Mouse (Mus musculus) megakaryocyte-erythroid progenitor cell, adult 5-6 weeks (primary cell): ENCODE results near the gene Arhgap1. TPM values are rescaled to one million over a fixed set of nuclear protein-coding genes. Genes with fewer than 3 reads are reported as not detected.
A peak's percentile ranks its signal among the peaks of the same experiment; 100 is the strongest.
"Not testable (repeated sequence)": the region's sequence is repeated elsewhere in the genome, so short reads cannot be mapped to it uniquely, and the experiment has no call there.

Experiments
- ATAC-seq: replicated peaks from 2 replicates; pipeline ENCODE4 v1.8.0; 2016; ENCODE audit warnings: mild to moderate bottlenecking, inconsistent platforms; ENCODE audit not compliant: severe bottlenecking, poor library complexity, low FRiP score, low TSS enrichment
- total RNA-seq, 2 experiments: library from RNA; stranded (forward) in 1 of 2; stranded (reverse) in 1 of 2; fragments of 200-1000, 215-1000 nt in 1 of 2; fragments of >200 nt in 1 of 2; fragmentation: Nextera tagmentation in 1 of 2; gene quantifications; 2 replicates each; pipeline ENCODE4 v1.2.3; 2014 to 2017

Gene Arhgap1
- total RNA-seq (2014; fragmentation: Nextera tagmentation) (42.7 and 48.6 TPM in 2 replicates), total RNA-seq (2017) (25.8 and 38.7 TPM in 2 replicates)

DNA sequence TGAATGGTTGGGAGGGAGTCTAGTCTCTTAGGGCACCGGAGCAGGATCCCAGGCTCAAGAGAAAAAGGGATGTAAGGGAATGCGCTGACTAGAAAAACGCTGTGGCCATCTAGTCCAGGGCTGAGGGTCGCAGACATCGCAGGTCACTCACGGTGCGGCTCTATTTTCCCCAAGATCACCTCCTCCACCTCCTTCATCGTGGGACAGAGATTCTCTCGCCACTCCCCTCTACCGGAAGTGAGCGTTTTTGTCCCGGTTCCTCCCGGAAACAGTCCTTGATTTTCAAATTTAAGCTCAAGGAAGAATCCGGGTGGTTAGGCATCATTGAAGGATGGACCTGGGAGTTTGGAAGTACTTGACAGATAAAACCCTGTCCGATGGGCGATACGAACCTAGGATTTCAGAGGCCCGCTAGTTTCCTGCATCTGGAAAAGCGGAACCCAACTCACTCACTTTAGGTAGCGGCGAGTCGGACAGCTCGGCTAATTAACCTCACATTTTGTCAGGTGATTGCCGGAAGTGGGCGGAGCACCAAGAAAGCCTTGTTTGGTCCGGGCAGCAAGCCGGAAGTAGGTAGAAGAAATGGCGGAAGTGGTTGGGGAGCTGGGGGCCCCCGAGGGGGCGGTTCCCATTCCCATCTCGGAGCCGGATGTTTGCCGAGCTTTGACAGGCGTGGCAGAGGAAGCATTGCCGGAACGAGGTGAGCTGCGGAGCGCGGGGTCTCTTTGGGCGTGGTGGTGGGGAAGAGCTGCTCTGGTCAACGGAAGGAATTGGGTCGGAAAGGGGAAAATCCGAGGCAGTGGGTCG is at the start of gene Arhgap1, which contains the start of gene Zfp408:
Arhgap1 (plus strand) TSS at position 308 of the 807 bp plus-strand sequence.
Zfp408 (minus strand) TSS at position 239 of the 807 bp plus-strand sequence.
- ATAC-seq, result peak; percentile 90

DNA sequence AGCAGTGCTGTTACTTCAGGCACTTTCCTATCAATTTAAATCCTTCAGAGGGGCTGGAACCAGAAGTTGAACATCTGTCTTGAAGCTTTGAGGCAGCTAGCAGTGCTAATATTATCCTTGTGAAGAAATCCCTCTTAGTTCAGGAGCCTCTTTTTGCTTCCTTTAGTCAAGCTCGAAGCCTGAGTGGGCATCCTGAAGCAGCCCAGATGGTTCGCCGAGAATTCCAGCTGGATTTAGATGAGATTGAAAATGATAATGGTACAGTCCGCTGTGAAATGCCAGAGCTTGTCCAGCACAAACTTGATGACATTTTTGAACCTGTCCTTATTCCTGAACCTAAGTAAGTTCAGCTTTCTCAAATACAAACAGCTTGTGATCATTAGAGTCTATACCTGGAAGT is 49.2 kb upstream of the Arhgap1 start:
- no peak for ATAC-seq

DNA sequence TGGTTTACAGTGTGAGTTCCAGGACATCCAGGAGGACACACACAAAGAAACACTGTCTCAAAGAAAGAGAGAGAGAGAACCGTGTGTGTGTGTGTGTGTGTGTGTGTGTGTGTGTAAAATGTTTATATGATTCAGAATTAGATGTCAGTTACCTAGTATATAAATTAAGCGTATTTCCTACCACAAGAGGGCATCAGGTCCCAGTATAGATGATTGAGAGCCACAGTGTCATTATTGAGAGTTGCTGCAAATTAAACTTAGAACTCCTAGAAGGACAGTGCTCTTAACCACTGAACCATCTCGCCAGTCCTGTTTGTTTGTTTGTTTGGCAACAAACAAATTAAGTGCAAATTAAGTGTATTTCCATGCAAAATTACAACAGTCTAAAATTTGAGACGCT is 47.3 kb upstream of the Arhgap1 start:
- ATAC-seq, result no peak

DNA sequence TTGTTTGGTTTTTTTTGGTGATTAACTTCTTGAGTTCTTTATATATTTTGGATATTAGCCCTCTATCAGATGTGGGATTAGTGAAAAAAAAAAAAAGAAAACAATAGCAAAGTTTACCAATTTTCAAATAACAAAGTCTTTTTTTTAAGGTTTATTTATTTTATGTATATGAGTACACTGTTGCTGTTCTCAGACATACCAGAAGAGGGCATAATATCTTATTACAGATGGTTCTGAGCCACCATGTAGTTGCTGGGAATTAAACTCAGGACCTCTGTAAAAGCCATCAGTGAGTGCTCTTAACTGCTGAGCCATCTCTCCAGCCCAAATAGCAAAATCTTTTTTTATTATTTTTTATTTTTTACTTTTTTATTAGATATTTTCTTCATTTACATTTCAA is 40.3 kb upstream of the Arhgap1 start:
- not testable (repeated sequence) for ATAC-seq

DNA sequence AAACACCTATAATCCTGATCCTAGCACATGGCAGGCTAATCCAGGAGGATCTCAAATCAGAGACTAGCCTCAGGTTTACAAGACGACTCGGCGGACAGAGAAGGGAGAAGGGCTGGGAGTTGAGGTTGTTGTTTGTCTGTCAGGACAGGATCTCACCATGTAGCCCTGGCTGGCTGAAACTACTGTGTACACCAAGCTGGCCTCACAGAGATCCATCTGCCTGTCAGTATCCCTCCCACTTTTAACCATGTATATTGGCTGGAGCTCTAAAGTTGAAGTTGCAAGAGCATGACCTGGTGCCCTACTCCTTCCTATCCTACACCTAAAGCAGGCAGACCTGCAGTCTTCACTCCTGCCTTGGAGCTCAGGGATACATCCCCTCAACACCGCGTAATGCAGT is 27.3 kb upstream of the Arhgap1 start:
- ATAC-seq, result no peak

DNA sequence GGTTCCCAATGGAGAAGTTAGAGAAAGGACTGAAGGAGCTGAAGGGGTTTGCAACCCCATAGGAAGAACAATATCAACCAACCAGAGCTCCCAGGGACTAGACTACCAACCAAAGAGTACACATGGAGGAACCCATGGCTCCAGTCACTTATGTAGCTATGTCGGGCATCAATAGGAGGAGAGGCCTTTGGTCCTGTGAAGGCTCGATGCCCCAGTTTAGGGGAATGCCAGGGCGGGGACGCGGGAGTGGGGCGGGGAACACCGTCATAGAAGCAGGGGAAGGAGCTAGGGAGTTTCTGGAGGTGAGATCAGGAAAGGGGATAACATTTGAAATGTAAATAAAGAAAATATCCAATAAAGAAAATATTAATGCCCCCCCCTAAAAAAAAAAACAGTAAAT is 26.3 kb upstream of the Arhgap1 start:
- ATAC-seq, result not testable (repeated sequence)

DNA sequence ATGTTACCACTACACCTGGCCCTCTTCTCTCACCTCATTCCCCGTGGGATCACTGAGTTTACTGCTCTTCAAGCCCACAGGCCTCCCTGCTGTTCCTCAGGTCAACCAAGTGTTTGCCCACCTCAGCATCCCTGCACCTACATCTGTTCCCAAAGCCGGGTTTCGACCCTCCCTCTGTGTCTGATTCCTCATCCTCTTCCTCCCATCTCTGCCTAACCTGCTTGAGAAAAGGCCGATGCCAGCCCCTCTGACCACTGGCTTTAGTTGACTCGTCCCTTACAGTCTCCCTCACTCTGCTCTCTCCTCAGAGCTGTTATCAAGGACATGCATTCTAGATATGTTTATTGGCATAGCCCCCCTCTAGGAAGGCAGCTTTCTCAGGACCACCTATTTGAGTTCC is 22.2 kb upstream of the Arhgap1 start:
- ATAC-seq, result no peak

DNA sequence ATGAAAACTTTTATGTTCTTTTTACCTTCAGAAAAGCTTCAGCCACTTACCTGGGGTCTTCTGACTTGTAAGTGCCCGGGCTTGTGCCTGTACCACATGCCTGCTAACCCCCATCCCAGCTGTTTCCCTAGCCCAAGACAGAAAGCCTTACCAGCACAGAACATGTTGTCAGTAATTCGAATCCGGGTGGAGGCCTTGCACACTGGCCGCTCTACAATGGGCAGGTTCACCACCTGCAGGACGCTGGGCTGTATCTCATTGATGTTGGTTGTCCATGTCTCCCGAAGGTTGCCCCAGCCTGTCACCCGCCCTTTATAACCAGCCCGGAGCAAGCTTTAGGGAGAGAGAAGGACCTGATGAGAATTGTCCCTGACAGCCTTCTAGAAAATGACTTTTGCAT is 21.5 kb upstream of the Arhgap1 start:
- no peak for ATAC-seq

DNA sequence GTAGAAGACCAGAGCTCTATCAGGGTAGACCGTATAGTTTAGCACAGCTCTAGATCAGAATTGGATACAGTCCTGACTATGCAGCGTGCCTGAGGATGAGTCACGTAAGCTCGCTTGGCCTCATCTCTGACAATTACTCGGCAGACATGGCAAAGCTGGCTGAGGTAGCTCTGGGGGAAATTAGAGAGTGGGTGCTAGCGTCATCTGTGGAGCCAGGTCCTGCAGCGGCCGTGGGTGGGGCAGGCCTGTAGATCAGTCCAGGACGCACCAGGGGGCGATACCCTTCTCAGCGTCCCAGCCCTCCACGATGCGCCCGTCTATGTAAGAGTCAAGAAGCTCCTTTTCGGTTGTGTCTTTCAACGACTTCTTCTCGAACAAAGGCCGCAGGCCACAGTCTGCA is 20.0 kb upstream of the Arhgap1 start:
- ATAC-seq, result no peak

DNA sequence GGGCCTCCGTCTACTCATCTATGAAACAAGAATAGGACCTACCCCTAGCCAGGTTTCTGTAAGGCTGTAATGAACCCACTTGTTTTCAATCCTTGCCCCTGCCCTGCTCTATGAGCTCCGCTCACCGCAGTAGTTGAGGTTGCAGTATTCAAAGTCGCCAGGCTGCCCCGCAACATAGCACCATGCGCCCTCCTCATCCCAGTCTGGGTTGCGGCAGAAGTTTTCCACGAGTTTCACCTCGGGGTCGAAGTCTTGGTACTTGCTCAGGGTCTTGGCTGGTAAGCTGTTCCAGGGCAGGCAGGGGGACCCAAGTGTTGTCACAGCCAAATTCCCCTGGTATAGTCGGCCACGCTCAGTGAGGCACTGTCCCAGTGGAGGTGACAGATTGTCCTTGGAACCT is 19.3 kb upstream of the Arhgap1 start:
- no peak for ATAC-seq

DNA sequence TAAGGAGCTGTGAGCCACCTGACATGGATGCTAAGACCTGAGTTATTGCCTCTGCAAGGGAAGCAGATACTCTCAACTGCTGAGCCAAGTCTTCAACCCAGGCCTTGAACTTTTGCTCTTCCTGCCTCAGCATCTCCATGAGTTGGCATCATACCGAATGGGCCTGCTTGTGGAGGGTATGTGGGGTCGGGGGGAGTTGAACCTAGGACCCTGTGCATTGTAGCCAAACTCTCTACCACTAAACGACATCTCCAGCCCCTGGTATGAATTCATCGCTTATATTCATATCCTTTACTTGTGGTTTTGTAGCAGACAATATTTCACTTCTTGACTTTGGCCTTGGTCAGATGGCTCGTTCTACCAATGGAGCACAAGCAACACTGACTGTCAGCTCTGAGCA is 17.8 kb upstream of the Arhgap1 start:
- ATAC-seq, result no peak

DNA sequence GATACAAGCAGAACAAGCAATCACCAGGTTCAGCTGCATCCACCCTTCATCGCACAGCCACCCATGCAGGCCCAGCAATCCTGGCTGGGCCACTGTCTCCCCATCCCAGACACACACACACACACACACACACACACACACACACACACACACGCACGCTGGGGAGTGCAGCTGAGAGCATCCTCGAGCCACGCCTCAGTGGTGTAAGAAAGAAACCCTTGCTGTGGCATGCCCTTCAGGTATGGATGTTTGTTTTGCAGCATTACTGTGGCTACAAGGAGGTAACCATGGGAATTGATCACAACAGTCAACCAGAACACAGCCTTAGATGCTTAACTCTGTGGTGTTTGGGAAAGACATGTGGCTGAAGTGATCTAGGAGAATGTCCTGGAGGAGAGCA is 17.3 kb upstream of the Arhgap1 start:
- ATAC-seq, result no peak

DNA sequence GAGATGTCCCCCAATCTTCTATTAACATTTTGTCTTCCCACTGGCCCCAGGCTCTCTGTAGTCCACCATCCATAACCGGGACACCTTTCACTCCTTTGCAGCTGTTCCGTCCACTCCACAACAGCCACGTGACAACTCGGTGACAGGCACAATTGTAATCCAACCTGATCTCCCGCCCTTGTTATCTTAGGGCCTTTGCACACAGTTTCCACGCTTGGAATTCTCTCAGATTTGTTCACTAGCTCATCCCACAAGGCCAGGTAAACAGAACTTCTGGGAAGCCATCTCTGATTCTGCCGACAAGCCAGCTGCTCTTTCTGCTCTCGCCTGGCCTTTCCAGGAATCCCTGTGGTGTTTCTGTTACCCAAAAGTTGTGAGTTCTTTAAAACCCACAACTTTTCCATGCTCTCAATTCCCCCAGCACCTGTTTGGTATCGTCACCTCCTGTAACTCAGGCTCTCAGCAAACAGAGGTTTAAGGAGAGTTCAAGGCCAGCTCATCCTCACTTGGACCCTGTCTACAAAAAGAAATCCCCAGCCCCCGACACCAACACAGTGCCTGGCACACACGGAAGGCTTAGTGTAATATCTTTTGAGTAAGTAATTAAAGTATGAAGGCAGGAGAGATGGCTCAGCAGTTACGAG is 16.2 kb upstream of the Arhgap1 start:
- ATAC-seq, result no peak

DNA sequence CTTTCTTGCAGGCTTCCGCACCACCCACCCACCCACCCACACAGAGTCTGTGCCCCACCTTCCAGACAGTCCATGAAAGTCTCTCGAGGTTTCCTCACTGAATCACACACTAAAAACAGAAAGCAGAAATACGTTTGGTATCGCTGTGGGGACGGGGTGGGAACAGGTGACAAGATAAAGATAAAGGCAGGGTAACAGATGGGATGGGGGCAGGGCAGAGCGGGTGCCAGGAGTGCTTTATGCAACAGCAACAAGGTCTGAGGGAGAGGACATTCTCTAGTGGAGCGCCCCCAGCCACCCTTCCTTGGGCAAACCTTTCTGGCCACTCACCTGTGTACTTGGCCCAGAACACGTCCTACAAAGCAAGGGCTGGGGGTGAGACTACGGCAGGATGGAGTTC is 14.8 kb upstream of the Arhgap1 start:
- ATAC-seq, result peak; percentile 87

DNA sequence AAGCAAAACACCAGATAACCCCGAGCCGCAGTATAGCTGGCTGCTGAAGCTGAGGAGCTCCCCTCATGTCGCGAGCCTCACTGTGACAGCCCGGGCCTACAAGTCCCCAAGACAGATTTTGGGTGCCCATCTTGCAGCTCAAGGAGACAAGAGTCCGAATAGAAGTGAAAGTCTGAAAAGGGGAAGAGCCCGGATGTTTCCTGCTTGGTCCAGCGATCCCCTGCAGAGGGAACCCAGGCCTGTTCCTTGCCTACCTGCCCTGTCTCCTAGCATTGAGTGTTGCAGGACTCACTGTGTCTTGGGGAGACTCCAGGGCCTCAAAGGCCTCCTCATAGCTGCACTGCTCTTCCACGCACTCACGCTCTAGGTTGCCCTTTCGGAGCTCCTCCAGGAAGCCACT is 14.2 kb upstream of the Arhgap1 start:
- ATAC-seq, result no peak

DNA sequence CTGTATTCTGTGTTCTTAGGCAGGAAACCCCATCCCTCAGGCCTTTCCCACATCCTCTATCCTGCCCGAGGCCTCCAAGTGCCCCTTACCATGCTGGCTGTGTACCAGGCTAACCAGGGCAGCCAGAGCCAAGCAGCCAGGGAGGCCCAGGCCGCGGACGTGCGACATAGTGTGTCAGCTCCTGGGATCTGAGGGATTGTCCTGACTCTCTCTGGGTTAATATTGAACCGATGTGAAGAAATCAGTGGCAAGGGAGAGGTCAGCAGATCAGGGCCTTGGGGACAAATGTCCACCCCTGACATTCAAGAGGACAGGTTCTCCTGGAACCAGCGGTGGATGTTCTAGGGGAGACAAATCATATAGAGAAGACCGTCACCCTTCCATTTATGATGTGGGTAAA is 13.4 kb upstream of the Arhgap1 start, which contains the start of gene F2:
F2 (minus strand) TSS at position 186 of the 400 bp plus-strand sequence.
- no peak for ATAC-seq

DNA sequence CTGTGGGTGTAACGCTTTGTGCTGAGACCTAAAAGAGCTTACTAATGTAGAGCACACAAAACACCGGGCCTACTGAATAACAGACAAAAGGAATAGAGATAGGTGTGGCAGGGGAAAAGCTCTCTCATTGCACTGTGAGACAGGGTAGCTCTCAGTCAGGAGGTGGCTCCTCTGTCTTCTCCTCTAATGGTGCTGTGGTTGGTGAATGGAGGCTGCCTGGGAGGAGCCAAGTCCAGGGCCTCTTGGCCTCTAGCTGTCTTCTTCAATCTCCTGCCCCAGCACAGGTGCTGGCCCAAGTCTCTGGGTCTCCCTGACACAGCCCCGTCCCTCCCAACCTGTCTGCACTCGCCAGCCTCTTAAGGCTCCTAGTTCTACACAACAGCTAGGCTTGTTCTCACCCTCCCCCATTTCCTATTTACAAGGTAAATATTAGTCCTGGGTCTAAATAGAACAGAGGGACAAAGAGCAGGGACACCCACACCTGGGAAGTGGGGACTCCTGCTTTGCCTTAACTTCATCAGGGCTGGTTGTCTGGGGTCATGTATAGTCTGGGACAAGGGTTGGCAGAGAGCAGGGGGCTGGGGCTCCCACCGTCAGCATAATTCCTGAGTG is 12.8 kb upstream of the Arhgap1 start:
- ATAC-seq, result peak; percentile 66

DNA sequence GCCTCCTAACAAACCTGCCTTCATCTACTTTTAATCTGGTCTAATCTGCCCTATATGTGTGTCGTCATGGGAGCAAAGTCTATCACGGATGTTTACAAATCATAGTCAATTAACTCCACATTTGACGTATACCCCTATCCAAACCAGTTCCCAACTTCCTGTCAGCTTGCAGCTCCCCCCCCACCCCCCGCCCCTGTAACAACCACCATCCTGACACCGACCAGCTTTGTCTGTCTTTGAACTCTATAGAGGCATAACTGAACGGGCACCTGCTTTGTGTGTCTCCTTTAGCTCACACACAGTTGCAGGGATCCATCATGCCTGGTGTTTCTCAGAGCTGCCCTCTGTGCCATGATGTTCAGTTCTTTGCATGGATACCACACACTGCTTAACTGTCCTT is 10.7 kb upstream of the Arhgap1 start:
- no peak for ATAC-seq

DNA sequence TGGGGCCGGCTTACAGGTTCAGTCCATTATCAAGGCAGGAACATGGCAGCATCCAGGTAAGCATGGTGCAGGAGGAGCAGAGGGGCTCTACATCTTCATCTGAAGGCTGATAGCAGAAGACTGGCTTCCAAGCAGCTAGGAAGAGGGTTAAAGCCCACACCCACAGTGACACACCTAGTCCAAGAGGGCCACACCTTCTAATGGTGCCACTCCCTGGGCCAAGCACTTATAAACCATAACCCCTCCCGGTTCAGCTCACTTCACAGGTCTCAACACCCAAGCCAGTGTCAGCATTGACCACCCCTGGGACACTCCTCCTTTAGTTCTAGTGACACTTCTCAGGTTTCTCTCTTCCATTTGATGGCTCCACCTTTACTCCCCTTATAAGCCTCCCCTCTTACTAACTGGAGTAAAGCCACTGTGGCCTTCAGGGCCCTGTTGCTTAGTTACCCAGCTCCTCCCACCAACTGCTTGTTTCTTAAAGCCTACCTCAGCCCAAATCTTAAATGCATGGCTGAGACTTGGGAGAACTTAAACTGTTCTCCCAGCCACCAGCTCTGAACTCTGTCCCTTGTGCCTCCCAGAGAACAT is 6.7 kb upstream of the Arhgap1 start:
- peak; percentile 21 for ATAC-seq

DNA sequence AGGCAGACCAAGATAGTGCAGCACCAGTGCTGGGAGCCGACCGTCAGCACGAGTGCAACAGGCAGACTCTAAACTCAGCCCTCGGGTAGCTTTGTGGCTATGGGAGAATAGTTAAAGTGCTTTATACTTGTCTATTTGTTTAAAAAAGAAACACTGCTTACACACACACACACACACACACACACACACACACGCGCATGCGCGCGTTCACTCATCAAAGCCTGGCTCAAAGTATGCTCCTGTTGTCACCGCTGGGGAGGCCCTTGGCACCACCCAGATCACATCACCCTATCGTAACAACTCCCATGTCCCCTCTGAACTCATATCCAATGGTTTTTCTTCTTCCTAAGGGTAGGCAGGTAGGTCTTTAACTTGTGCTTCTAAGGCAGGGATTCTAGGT is 5.6 kb upstream of the Arhgap1 start:
- no peak for ATAC-seq
